Mouse (Mus musculus): ENCODE measurements around the gene Gm5861. TPM values are rescaled to one million over a fixed set of nuclear protein-coding genes. Genes with fewer than 3 reads are reported as not detected.

Gm5861 gene
- not detected in 4 replicates for total RNA-seq (2023; ENCODE audit: inconsistent age)

DNA sequence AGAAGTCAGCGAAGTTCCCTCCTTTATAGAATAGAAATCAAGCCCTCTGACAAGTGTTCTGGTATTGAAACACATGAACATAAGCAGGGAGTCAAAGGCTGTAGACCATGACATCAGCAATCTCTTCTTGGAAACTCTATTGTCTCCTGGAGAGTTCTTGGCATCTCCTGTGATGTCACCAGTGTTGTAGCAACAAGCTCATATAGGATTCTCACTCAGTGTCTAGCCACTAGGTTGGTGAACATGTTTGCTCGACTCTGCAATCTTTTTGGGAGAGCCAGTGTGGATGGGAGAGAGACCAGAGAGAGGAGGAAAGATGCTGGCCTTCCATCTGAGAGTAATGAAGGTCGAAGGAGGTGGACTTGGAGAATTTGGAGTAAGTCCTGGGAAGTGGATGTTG, at the start of gene Gm5861:
Gene Gm5861, plus strand, starts transcription at position 301 of the 400 bp plus-strand sequence.

Other genes starting within 250 kb of the Gm5861 start
- not detected in 4 replicates for gene Gm8871, start 235.3 kb upstream of the Gm5861 start, total RNA-seq (2023; ENCODE audit: inconsistent age)
- gene Gm8857, start 235.3 kb upstream of the Gm5861 start, total RNA-seq (2023; ENCODE audit: inconsistent age): not detected in 4 replicates
- not detected in 4 replicates for gene Gm8879, start 55.4 kb upstream of the Gm5861 start, total RNA-seq (2023; ENCODE audit: inconsistent age)
- not detected in 4 replicates for gene Gm8890, start 73.0 kb downstream of the Gm5861 start, total RNA-seq (2023; ENCODE audit: inconsistent age)
- not detected in 4 replicates for gene Speer1, start 158.4 kb downstream of the Gm5861 start, total RNA-seq (2023; ENCODE audit: inconsistent age)
- not detected in 4 replicates for gene Gm8897, start 233.3 kb downstream of the Gm5861 start, total RNA-seq (2023; ENCODE audit: inconsistent age)

Data from B cell, adult (primary cell).